Mouse (Mus musculus) lung, postnatal 10 days (tissue): ENCODE data around the gene Guk1.

Experiments
- DNase-seq: peaks from one replicate; pipeline ENCODE4 v3.0.0; 2021

The Guk1 gene

DNA sequence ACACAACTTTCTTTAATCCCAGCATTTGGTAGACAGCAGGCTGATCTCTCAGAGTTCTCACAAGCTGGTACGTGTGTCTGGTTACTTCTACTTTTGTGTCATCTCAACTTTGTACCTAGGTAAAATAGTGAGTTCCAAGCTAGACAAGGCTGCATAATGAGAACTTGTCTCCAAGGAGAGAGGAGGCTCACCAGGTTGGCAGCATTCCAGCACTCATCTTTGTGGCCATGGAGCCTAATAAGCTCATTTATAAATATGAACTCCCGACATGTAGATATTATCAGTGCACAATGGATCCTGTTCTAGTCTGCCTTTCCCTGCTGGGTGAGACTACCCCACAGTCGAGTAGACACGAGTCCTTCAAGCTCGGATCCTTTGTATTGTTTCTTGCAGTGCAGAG, 17.6 kb upstream of the Guk1 start:
- DNase-seq: no peak

GRCm38 (mm10) chr11:59209003-59209441, 17.0 kb upstream of the Guk1 start:
- peak; percentile 87 for DNase-seq

GRCm38 (mm10) chr11:59208153-59208831, 16.3 kb upstream of the Guk1 start, which contains the start of gene 2310033P09Rik:
Gene 2310033P09Rik, plus strand, starts transcription at chr11:59208321.
- peak; percentile 95 for DNase-seq

DNA sequence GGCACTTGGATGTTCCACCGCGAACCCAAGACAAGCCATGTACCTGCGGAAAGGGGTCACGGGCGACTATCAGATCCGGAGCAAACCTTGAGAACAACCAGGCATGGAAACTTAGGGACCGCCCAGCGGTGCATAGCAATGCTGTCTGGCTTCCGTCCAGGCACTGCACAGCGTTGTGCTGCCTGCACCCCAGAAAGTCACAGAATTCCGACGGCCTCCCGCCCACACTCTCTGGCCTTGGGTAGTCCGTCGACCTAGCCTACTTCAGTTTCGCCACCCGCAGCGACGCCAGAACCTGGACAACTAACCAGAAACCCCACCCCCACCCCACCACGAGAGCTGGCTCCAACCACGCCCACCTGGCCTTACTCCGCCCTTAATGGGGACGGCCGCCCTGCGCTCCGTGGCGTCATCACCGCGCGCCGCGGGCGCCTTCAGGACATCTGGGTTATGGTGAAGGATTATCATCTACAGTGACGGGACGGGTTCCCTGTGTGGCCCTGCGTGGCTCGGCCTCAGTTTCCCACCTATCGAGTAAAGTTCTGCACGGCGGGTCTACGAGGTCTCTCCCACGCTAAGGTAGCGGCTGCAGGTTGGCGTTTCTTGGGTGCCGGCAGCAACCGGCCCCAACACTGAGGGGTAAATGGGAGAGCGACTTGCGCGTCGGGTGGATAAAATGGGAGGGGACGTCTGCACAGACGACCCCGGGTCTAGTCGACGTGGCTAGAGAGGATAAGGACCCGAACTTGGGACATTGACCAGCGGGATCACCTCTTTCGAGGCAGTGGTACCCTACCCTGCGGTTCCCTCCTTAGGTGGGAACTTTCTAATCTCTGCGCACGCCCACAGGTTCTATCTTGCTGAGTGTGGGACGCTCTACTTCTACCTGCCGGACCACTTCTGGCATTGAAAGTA, 10.3 kb upstream of the Guk1 start, which contains the start of gene Mrpl55:
TSS of gene Mrpl55 (plus strand) at position 406 of the 915 bp plus-strand sequence.
- peak; percentile 97 for DNase-seq

DNA sequence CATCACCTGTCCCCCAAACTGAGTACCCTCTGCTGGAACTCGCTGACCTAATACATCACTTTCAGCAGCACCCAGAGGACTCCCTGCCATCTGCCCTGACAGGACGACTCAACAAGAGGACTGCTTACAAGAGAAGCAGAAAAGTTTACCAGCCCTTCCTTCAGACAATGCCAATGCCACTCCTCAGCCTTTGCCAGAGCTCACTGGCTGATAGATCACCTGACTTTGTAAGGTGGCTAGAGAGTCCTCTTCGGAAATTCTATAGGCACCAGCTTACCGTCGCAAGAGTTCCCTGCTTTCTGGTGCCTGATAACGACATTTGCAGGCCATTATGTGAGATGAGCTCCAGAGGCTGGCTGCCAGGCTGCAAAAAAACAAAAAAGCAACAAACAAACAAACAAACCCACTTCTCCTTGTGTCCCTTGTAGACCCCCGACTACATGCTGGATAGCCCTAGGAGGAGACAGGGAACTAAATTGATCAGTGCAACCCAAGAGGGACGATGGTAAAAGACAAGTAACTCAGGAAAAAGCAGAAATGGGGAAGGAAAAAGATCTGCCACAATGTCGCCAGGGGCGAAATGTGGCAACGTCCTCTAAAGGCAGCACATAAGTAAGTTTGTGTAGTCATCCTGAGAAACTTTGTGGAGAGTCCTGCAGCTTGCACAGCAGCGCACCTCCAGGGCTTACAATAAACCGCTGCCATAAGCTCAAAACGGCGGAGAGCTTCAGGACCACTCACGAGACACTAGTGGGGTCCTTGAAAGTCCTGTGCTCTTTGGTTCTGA, 9.4 kb upstream of the Guk1 start:
- DNase-seq: no peak

- DNase-seq: peak; percentile 61
Measured at GRCm38 (mm10) chr11:59196230-59196629, 4.2 kb upstream of the Guk1 start.

- DNase-seq: peak; percentile 94
Measured at GRCm38 (mm10) chr11:59191231-59192058, 567 bp downstream of the Guk1 start.

DNA sequence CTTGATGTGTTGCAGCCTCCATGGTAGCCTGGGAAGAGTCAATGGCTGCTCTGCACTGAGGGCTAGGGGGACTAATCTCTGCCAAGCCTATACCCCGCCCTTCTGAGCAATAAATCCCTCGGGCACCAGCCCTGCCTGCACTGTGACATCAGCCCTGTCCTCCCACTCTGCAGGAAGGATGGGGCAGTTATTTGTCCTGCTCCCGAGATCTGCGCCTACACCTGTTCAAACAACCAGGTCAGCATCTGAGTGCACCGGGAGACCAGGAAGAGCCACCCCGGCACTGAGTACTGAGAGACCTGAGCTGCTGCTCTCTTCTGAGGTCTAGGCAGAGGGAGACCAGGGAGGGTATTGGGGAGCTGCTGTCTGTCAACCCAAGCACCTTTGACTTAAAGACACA, 4.3 kb downstream of the Guk1 start:
- DNase-seq: no peak

DNA sequence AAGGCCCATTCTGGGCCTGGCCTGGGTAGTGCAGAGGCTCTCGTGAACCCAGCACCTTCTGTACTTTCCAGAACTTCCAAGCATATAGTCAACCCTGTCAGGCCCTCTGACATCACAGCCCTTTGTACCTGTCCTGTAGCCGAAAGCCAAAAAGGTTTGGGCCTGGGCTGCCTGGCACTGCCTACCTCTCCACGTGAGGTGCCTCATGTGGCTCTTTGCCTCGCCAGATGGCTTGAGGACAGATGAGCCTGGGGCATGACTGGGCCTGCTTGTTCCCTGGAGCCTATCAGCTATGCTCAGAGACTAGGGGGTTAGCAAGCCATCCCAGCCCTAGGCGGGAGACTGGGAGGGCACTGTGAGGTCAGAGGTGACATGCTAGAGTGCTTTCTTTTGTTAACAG, 6.5 kb downstream of the Guk1 start:
- no peak for DNase-seq

- peak; percentile 82 for DNase-seq
Measured at GRCm38 (mm10) chr11:59183821-59184220, 8.2 kb downstream of the Guk1 start.

DNA sequence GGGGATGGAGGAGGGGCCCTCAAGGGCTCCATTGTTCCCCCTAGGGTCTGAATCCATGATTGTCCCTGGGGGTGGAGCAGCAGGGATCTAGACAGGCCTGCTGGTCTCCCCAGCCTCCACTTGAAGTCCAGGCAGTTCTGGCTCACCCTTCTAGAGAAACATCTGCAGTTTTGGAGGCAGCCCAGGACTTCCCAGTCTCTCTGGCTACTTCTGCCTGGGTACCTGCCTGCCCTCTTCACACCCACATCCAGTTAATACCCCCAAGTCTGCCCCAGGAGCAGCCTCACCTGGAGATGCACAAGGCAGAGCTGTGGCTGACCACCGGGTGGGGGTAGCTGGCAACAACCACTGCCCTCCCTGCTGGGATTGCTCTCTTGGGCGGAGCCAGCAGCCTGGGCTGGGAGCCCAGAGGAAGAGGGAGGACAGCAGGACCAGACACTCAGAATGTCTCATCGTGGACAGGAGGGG, 9.1 kb downstream of the Guk1 start, which contains the start of gene Gjc2:
TSS of gene Gjc2 (minus strand) at position 350 of the 468 bp plus-strand sequence.
- DNase-seq: peak; percentile 83

GRCm38 (mm10) chr11:59176921-59177320, 15.1 kb downstream of the Guk1 start:
- DNase-seq: peak; percentile 78

DNA sequence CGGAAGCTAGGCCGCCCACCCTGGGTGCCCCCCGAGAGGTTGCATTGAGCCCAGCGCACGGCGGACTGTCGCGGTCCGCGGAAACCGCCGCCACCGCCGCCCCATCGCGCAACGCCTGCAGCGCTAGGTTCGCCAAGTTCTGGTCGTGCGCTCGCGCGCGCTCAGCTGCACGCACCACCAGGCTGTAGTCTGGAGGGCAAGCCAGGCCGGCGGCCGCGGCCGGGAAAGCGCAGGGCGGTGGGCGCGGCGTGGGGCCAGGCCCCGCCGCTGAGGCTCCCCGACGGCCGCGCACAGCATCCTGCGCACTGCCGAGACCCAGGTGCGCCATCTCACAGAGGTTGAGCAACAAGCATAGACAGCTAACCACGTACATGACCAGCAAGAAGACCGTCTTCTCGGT, 15.5 kb downstream of the Guk1 start:
- no peak for DNase-seq

- DNase-seq: no peak
Measured at GRCm38 (mm10) chr11:59174189-59174838, 17.7 kb downstream of the Guk1 start.

GRCm38 (mm10) chr11:59170549-59170948, 21.5 kb downstream of the Guk1 start:
- peak; percentile 78 for DNase-seq

DNA sequence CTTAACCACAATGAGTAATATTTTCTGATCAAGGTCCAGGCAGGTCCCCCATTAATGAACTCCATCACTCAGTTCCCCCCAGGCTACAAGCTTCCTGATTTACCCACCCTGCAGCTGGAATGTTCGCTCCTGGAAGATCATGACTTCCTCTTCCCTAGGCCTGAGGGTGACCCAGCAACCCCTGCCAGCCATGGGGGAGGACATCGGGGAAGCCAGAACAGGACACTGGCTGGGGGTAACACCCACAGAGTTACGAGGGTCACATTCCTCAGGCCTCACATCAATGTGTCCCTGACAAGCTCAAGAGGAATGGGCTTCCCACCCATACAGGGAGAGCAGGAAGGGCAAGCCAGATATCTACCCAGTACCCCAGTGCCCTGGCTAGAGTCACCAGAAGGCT, 22.2 kb downstream of the Guk1 start:
- DNase-seq: peak; percentile 49

DNA sequence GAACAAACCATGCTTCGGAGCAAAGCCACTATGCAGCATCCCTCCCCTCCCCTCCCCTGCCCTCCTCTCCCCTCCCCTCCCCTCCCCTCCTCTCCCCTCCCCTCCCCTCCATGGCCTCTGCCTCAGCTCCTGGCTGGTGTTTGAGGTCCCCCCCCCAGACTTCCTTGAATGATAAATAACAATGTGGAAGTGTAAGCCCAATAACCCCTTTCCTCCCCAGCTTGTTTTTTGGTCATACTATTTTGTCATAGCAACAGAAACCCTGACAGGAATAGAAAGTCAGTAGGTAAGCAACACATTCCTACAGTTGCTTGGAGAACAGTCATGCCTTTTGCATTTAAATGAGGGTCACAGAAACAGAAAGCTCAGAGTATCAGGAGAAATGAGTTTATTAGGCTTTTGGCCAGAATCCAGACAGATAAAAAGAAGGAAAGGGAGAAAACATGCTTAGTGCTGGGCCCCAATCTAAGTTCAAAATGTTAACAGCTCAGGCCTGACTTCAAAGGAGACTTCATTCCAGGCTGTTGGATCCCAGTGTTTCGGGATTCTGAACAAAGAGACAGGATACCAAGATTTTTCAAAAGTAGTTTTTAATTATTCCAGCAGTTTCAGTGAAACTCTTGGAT, 26.3 kb downstream of the Guk1 start:
- DNase-seq: no peak

GRCm38 (mm10) chr11:59164384-59164783, 27.6 kb downstream of the Guk1 start:
- DNase-seq: no peak

DNA sequence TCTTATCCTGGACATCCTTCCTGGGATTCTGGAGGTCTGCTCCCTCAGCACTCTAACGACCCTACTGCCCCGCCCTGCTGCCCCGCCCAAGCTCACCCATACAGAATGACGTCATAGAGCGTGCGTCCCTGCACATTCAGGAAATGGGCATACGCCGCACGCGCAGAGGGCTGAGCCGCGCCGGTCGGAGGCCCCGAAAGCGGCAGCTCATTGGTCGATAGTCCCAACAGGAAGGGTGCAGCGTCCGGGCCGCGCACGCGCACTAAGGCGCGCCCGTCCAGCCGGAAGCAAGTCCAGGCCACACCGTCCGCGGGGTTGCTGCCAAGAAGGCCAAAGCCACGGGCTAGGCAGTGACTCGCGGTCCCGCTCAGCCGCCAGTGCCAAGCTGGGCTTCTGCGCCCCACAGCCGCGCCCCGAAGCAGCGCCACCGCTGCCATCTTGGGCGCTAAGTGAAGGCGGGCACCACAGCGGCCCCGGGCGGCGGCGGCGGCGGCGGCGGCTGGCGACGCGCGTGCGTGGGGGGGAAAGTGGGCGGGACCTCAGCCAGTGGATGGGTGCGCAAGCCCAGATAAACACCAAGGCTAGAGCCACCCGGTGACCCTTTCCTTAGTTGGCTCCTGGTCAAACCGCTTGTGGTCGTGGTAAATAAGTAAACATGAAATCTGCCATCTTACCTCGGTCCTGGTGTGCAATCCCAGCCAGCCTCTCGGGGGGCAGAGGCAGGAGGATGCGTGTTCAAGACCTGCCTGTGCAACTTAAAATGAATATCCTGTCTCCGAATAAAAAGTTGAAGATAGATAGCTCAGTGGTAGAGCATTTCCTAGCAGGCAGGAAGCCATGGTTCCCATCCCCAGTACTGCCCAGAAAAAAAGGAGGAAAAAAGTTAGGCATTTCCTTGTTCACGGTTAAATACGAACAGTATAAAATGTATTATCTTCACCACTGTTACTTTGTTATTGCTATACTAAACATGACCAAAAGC, 28.5 kb downstream of the Guk1 start, which contains the start of gene Iba57:
TSS of gene Iba57 (minus strand) at position 485 of the 982 bp plus-strand sequence.
- DNase-seq: peak; percentile 99
